Mouse (Mus musculus) gastrocnemius, adult 18-20 months (tissue): Measurements from ENCODE around the gene Pitpnc1. TPM values are rescaled to one million over a fixed set of nuclear protein-coding genes. Genes with fewer than 3 reads are reported as not detected.

Source experiments
- DNase-seq: peaks from one replicate; pipeline ENCODE4 v3.0.0; 2021; ENCODE audit warnings: low spot score
- total RNA-seq, 2 experiments: library from RNA; stranded (reverse); gene quantifications; 2 replicates each; pipeline ENCODE4 v1.2.3; 2021

Gene Pitpnc1
- total RNA-seq, 2 experiments from 2014 or later = 73.8 to 93.7 TPM

GRCm38 (mm10) chr11:107375816-107376215 is 94.7 kb downstream of the Pitpnc1 start:
- no peak for DNase-seq

GRCm38 (mm10) chr11:107373569-107373968 is 96.9 kb downstream of the Pitpnc1 start:
- no peak for DNase-seq

GRCm38 (mm10) chr11:107373154-107373553 is 97.3 kb downstream of the Pitpnc1 start:
- no peak for DNase-seq

- no peak for DNase-seq
Measured at GRCm38 (mm10) chr11:107372688-107373087, 97.8 kb downstream of the Pitpnc1 start.

GRCm38 (mm10) chr11:107370476-107370875 is 100.0 kb downstream of the Pitpnc1 start:
- no peak for DNase-seq

GRCm38 (mm10) chr11:107369661-107370060 is 100.8 kb downstream of the Pitpnc1 start:
- DNase-seq = no peak

- no peak for DNase-seq
Measured at GRCm38 (mm10) chr11:107365938-107366712, 104.4 kb downstream of the Pitpnc1 start.

GRCm38 (mm10) chr11:107358695-107359094 is 111.8 kb downstream of the Pitpnc1 start:
- no peak for DNase-seq

- DNase-seq = no peak
Measured at GRCm38 (mm10) chr11:107356224-107356623, 114.3 kb downstream of the Pitpnc1 start.

GRCm38 (mm10) chr11:107355526-107355925 is 115.0 kb downstream of the Pitpnc1 start:
- no peak for DNase-seq

- no peak for DNase-seq
Measured at GRCm38 (mm10) chr11:107354499-107355143, 115.9 kb downstream of the Pitpnc1 start.

- no peak for DNase-seq
Measured at GRCm38 (mm10) chr11:107352596-107352995, 117.9 kb downstream of the Pitpnc1 start.

GRCm38 (mm10) chr11:107349756-107350155 is 120.7 kb downstream of the Pitpnc1 start:
- no peak for DNase-seq

GRCm38 (mm10) chr11:107343031-107343430 is 127.5 kb downstream of the Pitpnc1 start:
- DNase-seq = no peak

- no peak for DNase-seq
Measured at GRCm38 (mm10) chr11:107342432-107342831, 128.1 kb downstream of the Pitpnc1 start.

- peak; percentile 69 for DNase-seq
Measured at GRCm38 (mm10) chr11:107341293-107341692, 129.2 kb downstream of the Pitpnc1 start.

- DNase-seq = no peak
Measured at GRCm38 (mm10) chr11:107340793-107341192, 129.7 kb downstream of the Pitpnc1 start.

GRCm38 (mm10) chr11:107339224-107339805 is 131.2 kb downstream of the Pitpnc1 start:
- peak; percentile 25 for DNase-seq

GRCm38 (mm10) chr11:107337391-107338148 is 132.9 kb downstream of the Pitpnc1 start:
- DNase-seq = peak; percentile 75

- DNase-seq = peak; percentile 78
Measured at GRCm38 (mm10) chr11:107335756-107336155, 134.7 kb downstream of the Pitpnc1 start.

- peak; percentile 54 for DNase-seq
Measured at GRCm38 (mm10) chr11:107334849-107335484, 135.5 kb downstream of the Pitpnc1 start.
